Mouse (Mus musculus): ENCODE data around the gene Trpm2. TPM values are rescaled to one million over a fixed set of nuclear protein-coding genes. Genes with fewer than 3 reads are reported as not detected.
A peak's percentile ranks its signal among the peaks of the same experiment; 100 is the strongest.
"Not testable (repeated sequence)": the region's sequence is repeated elsewhere in the genome, so short reads cannot be mapped to it uniquely, and the experiment has no call there.

The Trpm2 gene
- total RNA-seq (2021) = under 1 TPM; 0.32 to 0.88 TPM
- long read RNA-seq, experiment 1, partial matches to known transcripts = 0 of 1 reads
- long read RNA-seq, experiment 1, other reads (novel, unspliced or antisense) = 0 of 1 reads
- long read RNA-seq, experiment 2 = 0 reads

DNA sequence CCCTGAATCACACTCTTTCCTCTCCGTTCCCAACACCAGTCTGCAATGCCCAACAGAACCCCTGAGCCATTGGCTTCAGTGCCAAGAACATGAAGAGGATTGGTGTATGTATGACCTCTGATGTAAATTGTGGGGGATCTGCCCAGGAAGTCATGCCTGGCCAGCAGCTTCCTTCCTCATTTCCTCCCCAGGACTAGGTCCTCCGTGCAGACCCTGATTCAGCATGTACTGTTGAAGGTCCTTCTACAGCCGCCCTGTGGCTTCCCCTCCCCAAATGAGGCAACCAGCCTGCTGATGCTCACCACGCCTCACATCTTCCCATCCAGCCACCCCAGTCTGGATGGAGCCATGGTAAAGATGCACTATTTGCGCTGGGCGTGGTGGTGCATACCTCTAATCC is at the start of gene Trpm2:
Trpm2 (minus strand) TSS at position 83 of the 400 bp plus-strand sequence.
- no peak for DNase-seq (ENCODE audit: low spot score in 2 of 2)

DNA sequence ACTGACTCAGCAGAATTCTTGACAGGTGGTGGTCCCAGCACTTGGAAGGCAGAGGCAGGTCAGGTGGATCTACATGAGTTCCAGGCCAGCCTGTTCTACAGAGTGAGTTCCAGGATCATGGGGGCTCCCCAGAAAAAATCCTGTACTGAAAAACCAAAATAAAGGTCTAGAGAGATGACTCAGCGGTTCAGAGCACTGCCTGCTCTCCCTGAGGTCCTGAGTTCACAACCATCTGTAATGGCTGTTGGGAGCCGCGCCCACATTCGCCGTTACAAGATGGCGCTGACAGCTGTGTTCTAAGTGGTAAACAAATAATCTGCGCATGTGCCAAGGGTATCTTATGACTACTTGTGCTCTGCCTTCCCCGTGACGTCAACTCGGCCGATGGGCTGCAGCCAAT is 49.6 kb upstream of the Trpm2 start:
- not testable (repeated sequence) for DNase-seq (ENCODE audit: low spot score in 2 of 2)

DNA sequence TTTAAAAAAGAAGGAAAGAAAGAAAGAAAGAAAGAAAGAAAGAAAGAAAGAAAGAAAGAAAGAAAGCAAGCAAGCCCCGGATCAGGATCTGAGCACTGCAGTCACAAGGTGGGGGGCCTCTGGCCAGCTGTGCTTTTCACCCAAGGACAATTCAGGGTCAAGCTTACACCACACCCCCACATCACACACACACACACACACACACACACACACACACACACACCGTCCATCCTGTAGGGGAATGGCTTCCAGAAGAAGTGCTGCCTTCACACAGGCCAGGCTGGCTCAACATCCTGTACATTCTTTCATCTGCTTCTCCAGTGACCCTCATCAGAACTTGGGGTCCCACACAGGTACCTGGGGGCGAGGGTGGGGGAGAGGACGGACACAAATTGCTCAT is 48.9 kb upstream of the Trpm2 start:
- DNase-seq (ENCODE audit: low spot score in 2 of 2) = no peak

DNA sequence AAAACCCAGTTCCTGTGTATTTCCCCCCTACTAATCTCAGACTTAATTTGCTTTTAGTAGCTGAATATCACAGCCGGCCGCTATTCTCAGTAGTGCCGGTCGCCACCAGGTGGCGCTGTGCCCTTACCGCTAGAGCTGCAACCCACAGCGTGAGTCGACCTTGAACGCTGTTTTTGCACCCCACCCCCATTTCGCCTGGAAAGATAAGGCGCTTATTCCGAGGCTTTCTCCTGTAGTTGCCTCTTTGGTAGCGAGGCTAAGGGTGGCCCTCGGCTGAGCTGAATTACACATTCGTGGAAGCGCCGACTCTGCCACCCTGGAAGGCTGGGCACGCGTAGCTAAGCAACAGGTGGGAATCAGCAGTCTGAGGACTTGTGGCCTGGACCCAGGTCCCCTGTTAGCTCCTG is 48.4 kb upstream of the Trpm2 start:
- DNase-seq (ENCODE audit: low spot score in 2 of 2) = peak; percentile 65 to 80

DNA sequence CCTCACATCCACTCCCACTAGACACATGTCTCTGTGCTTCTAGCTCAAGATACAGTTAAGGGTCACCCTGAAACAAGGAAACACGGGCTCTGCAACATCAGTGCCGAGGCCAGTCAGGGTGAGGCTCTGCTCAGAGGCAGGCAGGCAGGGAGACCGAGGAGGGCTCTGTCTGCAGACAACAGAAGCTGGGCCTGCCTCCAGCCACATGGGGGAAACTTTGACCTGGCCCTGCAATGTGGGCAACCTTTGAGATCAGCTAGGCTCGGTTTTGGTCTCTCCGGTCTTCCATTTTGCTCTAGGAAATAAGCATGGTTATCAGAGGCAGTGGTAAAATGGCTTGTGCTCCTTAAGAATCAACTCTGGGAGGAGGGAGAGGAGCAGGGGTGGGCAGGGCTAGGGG is 46.0 kb upstream of the Trpm2 start:
- no peak for DNase-seq (ENCODE audit: low spot score in 2 of 2)

DNA sequence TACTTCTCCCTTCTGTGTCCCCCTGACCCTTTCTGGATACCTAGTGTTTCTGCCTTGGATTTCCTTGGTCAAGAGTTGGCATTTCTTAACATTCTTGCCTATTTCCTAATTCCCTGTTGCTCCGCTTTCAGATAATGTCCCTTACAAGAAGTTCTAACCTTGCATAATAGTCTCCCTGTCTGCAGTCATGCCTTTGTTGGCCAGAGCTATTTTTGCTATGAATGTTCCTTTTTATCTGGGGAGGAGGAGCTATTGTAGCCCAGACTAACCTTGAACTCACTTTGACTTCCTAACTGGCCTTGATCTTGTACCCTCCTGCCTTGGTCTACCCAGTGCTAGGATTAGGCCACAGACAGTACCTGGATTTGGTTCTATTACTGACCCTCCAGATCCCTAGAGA is 45.1 kb upstream of the Trpm2 start:
- DNase-seq (ENCODE audit: low spot score in 2 of 2) = no peak

DNA sequence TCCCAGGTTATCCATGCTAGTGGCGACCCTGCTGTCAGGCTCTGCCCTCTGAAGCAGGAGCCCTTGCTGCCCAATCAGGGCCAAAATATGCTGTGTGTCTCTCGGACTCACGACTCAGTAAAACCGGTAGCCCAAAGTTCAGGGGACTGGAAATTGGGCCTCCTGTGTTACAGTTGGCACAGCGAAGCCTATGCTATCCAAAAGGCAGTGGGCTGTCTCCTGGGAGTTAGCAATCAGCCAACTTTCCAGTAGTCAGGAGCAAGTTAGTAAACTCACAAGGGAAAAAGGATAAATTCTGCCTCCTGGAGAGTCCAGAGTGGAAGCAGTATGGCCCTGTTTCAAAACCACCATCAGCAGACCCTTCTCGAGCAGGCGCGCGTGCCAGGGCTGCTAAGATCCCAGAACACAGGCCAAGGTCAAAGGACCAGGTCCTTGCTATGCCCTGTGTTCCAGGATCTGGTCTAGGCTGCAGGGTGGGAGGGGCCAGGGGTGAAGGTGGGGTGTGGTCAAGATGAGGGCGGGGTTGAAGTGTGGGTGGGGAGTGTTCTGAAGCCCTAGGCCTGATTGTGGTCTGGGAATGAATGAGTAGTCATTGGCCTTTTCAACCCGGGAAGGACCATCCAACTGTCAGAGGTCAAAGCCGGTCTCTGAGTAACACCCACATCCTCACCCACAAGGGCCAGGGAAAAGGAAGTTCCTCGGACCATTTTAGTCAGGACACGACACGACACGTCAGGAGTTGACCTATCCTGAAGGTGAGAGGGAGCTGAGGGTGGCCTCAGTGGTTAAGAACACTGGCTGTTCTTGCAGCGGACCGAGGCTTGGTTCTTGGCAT is 42.5 kb upstream of the Trpm2 start:
- no peak for DNase-seq (ENCODE audit: low spot score in 2 of 2)

DNA sequence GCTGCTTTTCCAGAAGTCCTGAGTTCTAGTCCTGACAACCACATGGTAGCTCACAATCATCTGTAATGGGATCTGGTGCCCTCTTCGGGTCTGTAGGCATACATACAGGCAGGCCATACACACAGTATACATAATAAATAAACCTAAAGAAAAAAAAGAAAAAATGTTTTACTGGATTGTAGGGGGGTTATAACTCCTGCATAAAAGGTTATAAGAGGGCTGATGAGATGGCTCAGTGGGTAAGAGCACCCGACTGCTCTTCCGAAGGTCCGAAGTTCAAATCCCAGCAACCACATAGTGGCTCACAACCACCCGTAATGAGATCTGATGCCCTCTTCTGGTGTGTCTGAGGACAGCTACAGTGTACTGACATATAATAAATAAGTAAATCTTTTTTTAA is 40.8 kb upstream of the Trpm2 start:
- DNase-seq (ENCODE audit: low spot score in 2 of 2) = not testable (repeated sequence)

DNA sequence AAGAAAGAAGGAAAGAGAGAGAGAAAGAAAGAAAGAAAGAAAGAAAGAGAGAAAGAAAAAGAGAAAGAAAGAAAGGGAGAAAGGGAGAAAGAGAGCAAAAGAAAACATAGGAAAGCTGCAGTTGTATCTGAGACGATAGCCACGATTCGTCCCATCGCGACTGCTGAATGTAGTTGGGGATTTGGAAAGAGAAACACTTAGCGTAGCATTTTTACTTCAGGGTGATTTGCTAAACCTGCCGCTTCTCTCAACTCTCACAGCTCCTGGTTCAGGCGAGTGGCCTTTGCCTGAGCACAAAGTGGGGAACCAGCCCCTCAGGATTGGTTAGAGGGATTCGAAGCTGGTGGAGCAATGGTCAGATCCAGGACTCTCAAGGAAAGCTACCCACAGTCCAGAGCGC is 40.0 kb upstream of the Trpm2 start:
- DNase-seq (ENCODE audit: low spot score in 2 of 2) = no peak

DNA sequence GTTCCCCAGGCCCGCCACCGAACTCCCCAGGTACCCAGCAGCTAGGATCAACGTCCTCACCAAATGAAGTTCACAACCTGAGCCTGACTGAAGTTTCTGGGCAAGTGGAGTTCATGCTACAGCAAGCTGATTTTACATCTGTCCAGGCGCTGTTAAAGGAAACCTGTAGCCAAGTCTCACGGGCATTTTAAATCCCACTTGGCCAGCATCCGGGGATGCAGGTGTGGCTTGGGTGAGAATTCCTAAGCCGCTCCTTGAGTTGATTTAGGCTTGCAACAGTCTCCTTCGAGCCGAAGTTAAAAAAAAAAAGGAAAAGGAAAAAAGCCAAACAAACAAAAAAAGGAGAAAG is 39.6 kb upstream of the Trpm2 start, which contains the start of gene Pfkl:
Pfkl (minus strand) TSS at position 139 of the 349 bp plus-strand sequence.
- no peak for DNase-seq (ENCODE audit: low spot score in 2 of 2)

DNA sequence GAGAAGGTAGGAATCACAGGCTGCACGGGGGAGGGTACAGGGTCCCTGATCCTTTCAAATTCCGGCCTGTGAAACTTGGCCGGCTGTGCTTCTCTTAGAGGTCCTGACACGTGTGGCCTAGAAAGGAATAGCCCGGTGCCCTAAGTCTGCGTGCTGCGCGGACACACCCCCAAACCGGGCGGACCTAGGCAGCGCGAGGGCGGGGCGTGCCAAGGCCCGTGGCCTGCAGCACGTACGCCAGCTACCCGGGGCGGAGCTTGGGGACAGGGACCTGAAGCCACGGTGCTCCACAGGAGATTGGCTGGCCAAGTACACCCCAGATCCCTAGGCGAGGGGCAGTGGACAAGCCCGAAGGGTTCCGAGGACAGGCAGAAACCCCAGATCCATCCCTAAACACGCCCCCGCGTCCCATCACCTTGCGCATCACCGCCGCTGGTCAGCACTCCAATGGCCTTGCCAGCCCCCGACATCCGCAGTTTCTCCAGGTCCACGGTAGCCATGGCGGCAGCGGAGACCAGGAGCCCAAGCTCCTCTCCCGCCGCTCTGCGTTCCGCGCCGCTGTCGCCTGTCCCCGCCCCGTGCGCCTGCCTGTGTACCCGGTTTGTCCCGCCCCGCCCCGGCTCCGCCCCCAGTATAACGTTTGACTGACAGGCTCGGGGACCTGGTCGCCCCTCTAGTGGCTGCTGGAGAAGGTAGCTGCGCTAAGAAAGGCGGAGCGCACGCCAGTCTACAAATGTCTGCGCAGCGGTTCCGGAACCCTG is 39.0 kb upstream of the Trpm2 start:
- DNase-seq (ENCODE audit: low spot score in 2 of 2) = peak; percentile 85 to 96

DNA sequence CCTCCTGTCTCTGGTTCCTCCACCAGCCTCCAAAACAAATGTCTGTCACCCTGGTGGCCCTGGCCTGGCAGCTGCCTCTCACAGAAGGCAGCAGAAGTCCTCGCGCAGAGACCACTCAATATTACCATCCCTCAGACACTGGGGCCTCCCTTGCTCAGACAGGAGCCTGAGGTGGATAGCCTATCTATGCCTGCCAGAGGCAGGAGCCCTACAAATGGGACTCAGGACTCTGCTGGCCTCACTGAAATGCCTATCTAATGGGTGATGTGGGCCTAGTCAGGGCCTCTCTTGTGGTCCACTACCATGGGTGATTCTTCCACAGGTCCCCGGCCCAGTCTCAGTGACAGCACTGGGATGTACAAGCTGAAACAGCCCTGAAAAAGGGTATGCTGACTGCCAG is 37.8 kb upstream of the Trpm2 start:
- DNase-seq (ENCODE audit: low spot score in 2 of 2) = no peak

DNA sequence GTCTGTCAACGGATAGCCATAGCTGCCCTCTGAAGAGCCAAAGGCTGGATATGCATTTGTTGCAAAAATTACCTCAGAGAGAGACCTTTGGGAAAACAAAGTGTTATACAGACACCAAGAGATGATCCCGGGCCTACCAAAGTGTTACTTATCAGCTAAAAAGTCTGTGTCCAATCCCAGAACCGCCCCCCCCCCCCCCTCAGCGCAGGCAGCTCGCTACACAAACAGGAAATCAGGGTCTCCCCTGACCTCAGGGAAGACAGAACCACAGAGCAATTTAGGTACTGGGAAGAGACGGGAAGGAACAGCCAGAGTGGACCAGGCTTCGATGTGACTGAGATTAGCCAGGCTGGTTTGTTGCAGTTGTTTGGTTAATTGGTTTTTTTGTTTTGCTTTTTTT is 36.8 kb upstream of the Trpm2 start:
- no peak for DNase-seq (ENCODE audit: low spot score in 2 of 2)

DNA sequence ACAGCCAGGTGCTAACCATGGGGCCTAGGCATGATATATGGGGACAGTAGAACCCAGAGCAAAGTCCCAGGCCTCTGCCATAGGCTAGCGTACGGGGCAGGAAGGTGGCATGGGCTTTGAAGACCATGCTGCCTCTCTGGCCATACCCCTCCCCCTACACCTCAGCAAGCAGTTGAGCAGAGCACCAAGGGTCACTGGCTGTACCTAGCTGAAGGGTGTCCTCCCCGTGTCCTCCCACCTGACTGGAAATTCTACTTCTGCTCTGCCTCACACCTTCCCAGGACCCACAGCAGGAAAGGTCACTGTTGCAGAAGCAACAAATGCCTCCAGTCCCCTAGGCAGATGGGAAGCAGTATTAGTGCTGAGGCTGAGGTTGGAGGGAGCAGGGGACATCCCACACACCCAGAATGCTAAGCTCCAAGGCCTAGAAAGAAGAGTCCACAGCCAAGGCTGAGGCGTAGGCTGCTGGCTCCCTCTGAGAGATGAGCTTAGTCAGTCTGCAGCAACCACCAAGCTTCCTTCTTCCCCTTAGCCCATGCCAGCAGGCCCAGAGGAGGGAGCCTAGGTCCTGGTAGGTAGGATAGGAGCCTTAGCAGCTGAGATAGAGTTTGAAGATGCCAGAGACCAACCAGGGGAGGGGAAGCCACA is 35.6 kb upstream of the Trpm2 start:
- no peak for DNase-seq (ENCODE audit: low spot score in 2 of 2)

DNA sequence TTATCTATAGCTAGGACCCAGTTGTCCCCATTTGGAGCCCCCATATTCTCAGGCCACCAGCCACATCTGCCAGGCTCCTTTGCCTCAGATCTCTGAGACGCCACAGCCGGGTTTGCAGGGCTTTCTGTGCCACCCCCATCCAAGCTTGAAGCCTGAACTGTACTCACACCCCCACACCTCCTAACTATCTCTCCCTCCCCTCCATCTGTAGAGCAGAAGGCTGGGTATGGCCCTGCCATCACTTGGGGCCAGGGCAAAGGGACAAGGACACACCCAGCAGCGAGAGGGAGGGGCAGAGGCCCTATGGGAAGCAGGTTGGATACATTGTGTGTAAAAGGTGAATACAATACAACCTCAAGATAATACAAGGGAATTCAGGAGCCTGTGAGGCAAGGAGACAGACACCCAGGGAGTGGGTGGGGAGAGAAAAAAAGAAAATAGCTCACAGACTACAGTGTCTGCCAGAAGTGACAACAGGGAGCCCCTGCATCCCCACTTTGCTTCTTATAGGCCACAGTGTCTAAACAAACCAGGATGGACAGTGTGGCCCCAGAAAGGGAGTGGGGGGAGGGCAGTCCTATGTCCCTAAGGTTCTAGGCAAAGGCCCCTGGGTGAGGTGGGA is 34.2 kb upstream of the Trpm2 start:
- DNase-seq (ENCODE audit: low spot score in 2 of 2) = no peak

DNA sequence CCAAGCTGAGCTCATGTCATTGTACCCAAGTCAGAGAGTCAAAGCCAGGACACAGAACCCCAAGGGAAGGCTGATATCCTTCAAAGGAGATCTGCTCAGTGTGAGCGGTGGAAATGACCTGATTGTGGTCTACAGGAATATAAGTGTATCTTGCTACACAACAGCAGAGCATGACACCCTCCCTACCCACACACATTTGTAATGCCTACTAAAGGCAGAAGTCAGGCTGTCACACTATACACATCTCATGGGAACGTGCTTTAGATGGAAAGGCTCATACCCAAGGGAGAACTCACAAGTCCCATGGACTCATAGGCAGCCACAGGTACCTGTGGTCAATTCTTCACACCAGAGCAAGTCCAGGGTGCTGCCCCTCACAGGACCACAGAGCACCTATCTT is 32.0 kb upstream of the Trpm2 start:
- DNase-seq (ENCODE audit: low spot score in 2 of 2) = no peak

DNA sequence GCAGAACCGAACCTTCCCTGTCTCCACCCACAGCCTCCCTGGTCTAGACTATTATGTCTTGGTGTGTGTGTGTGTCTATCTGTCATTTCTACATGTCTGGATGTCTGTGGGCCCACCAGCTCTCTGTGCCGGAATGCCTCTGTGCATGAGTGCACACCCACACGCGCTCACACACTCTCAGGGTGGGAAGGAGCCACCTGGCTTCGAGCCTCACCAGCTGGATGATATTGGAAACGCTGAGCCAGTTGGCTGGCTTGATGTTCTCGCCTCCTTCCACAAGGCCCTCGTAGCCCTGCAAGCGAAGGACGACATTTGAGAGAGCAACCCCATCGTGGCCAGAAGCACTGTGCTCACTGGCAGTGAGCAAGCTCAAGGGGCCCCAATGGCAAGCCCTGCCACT is 31.4 kb upstream of the Trpm2 start:
- DNase-seq (ENCODE audit: low spot score in 2 of 2) = peak in 1 of 2 experiments; percentile 38

DNA sequence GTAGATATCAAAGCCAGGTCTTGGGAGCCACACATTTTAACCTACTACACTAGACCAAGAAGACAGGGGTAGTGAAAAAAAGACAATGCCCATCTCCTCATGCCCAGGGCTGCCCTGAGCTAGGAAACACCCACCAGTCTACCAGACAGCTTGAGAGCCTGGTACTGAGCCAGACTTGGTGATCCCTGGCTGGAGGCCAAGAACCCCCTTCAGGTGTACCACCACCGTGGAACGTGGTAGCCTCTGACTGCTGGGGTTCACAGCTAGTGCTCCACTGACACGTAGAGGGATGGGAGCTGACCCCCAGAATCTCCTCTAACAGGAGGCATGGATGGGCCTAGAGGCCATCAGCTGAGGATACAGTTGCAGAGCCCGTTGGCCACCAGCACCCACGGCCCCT is 29.8 kb upstream of the Trpm2 start:
- no peak for DNase-seq (ENCODE audit: low spot score in 2 of 2)

DNA sequence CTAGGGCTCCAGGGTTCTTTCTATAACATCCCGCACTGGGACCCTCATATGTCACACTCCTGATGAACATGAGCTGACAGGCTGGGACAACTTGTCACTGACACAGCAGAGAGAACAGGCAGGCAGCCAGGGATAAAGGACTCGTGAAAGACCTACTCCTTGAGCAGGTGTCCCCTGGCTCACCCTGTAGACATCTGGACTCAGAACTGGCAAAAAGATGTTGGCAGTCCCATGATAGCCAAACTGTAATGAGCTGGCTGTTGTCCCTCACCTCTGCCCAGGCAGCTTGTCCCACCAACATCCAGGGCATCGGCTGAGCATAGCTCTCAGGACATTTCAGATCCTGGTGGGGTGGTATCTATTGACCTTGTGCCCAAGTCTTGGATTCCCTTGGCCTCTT is 25.3 kb upstream of the Trpm2 start:
- DNase-seq (ENCODE audit: low spot score in 2 of 2) = no peak

DNA sequence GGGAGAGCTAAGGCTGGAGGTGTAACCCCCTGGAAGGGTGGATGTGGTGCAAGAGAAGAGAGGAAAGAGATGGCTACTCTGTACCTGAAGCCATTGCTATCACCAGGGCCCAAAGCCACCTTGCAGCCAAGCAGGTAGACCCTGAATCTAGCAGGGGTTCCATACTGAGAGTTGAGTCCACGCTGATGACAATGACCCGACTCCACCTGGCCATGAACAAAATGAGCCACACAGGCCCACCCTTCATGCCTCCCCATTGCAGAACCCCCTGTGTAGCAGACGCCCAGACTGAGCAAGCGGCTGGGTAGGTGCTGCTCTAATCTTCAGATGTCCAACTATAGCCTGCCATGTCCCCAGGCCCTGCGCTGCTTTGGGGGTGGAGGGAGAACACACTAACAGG is 15.4 kb upstream of the Trpm2 start:
- DNase-seq (ENCODE audit: low spot score in 2 of 2) = no peak

DNA sequence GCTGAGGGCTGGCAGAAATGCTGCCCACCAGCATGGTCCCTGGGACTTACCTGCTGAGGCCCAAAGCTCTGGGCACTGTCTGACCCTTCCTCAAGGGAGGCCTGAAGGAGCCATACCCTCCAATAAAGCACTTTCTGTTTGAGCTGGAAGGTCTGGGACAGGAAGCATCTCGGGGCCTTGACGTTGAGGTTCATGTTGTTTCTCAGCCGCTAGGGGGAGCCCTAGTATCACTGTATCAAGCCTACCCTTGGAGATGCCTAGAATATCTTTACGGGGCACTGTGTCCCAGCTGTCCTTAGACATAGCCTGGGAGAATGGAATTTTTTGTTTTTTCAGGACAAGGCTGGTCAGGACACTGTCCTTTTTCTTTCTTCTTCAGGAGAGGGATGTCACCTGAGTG is 14.3 kb upstream of the Trpm2 start:
- peak; percentile 48 to 72 for DNase-seq (ENCODE audit: low spot score in 2 of 2)

All from gastrocnemius, postnatal 4 days (tissue).